Mouse (Mus musculus) brain, embryonic 14.5 days (tissue): ENCODE data around the gene AI661453.

Source experiments
- CTCF ChIP-seq: fragments of 200-500 bp; IDR thresholded peaks from 2 replicates; pipeline ENCODE4 v1.5.1; 2012; ENCODE audit warnings: inconsistent platforms, mild to moderate bottlenecking, moderate library complexity, borderline replicate concordance; ENCODE audit not compliant: insufficient read depth, insufficient read length; ENCODE audit errors: extremely low read depth
- POLR2A ChIP-seq: fragments of 200-500 bp; IDR thresholded peaks from 2 replicates; pipeline ENCODE4 v1.6.1; 2012; ENCODE audit warnings: mild to moderate bottlenecking, inconsistent platforms, borderline replicate concordance; ENCODE audit not compliant: poor library complexity, insufficient read depth, insufficient read length, severe bottlenecking; ENCODE audit errors: extremely low read depth

GRCm38 (mm10) chr17:47468466-47468865 is 32.1 kb downstream of the AI661453 start:
- TF ChIP-seq CTCF = no peak
- no peak for TF ChIP-seq POLR2A
